Mouse (Mus musculus) neural tube, embryonic 11.5 days (tissue): ENCODE results near the gene Foxo6. TPM values are rescaled to one million over a fixed set of nuclear protein-coding genes. Genes with fewer than 3 reads are reported as not detected.

Experiments used
- ATAC-seq: fragments of 200-750 bp; cut with Nextera tagmentation; 2 replicates; pipeline ENCODE4 v1.8.0; 2017; ENCODE audit warnings: moderate number of reproducible peaks, mild to moderate bottlenecking, moderate TSS enrichment, moderate library complexity; ENCODE audit not compliant: insufficient read depth, low FRiP score, low TSS enrichment
- DNase-seq: peaks from one replicate; pipeline ENCODE4 v3.0.0-alpha.2; 2015; ENCODE audit warnings: low spot score
- H3K27ac ChIP-seq: fragments of 300-500 bp; sonication (generic); 2 replicates; pipeline ENCODE4 v1.5.1; 2014; ENCODE audit warnings: low read depth, mild to moderate bottlenecking, low read length
- H3K27me3 ChIP-seq: fragments of 300-500 bp; sonication (generic); 2 replicates; pipeline ENCODE4 v1.6.1; 2014; ENCODE audit warnings: mild to moderate bottlenecking, low read length, mixed read lengths; ENCODE audit not compliant: control insufficient read depth, insufficient read depth
- H3K36me3 ChIP-seq: fragments of 300-500 bp; sonication (generic); 2 replicates; pipeline ENCODE4 v1.6.1; 2014; ENCODE audit warnings: mild to moderate bottlenecking, low read length, moderate library complexity, mixed read lengths; ENCODE audit not compliant: control insufficient read depth, insufficient read depth
- H3K4me1 ChIP-seq: fragments of 300-500 bp; sonication (generic); 2 replicates; pipeline ENCODE4 v1.6.1; 2014; ENCODE audit warnings: low read length, mixed read lengths; ENCODE audit not compliant: control insufficient read depth, insufficient read depth
- H3K4me2 ChIP-seq: fragments of 300-500 bp; sonication (generic); 2 replicates; pipeline ENCODE4 v1.6.1; 2014; ENCODE audit warnings: low read depth, mild to moderate bottlenecking, moderate library complexity
- H3K4me3 ChIP-seq: fragments of 300-500 bp; sonication (generic); 2 replicates; pipeline ENCODE4 v1.5.1; 2014; ENCODE audit warnings: low read depth, low read length
- H3K9ac ChIP-seq: fragments of 300-500 bp; sonication (generic); 2 replicates; pipeline ENCODE4 v1.6.1; 2014; ENCODE audit warnings: mild to moderate bottlenecking, low read length
- H3K9me3 ChIP-seq: fragments of 300-500 bp; sonication (generic); 2 replicates; pipeline ENCODE4 v1.6.1; 2016; ENCODE audit warnings: low read length; ENCODE audit not compliant: control insufficient read depth
- WGBS: fragments of 180-500 bp; shearing (Covaris S2); extraction: QIAGEN DNeasy Blood & Tissue Kit; methylation state at CpG from one replicate; pipeline ENCODE4 v1.1.7; 2014; 5-methylcytosine and 5-hydroxymethylcytosine counted together
- polyA plus RNA-seq: library from polyadenylated mRNA; unstranded; fragments of >200 nt; fragmentation: Nextera tagmentation; extraction: Ambion mirVana; gene quantifications from 2 replicates; pipeline ENCODE4 v1.2.1, GENCODE M21; 2014

Foxo6 gene
- polyA plus RNA-seq, 1 experiment from 2014 or later, result 0.45 TPM

DNA sequence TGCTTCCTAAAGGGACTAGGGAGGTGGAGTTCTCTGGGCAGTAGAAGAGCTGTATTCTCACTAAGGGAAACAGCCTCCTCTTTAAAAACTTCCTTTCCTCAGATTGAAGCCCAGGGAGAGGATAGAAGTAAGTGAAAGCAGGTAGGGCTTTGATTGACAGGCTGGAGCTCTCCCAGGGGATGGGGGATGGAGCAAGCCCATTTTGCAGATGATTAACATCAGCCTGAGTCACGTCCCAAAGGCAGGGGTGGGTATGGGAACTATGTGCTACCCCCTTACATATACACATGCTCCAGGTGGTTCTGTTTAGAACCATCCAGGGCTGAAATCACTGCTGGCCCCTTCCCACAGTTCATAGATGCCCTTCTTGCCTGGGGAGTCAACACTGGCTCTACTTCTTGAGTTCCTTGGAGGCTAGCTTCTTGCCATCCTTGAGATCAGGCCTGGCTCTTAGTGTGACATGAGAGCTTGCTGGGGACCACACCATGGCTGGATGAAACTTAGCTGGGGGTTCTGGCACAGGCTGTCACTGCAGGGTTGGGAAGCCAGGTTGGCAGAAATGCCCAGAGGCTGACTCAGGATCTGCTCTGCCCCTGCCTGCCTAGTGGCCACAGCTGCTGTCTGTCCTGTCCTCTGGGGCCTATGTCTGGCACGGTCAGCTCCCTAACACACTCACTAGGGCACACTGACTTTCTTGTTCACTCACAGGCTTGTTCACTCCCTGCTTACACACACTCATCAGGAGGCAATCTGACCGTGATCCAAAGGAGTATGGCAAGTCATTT, 2.2 kb upstream of the Foxo6 start:
- peaks cover 8% of the 10 kb centered on the region; the same call in 1 of the 2 replicates for H3K4me1 ChIP-seq
- peaks cover 27% of the 10 kb centered on the region for H3K27me3 ChIP-seq
- H3K9ac ChIP-seq, result no peak overlapping the region
- no peak overlapping the region for H3K27ac ChIP-seq
- no peaks in the 10 kb centered on the region for H3K9me3 ChIP-seq
- 65% methylated on average over 3 of the region's 3 CpGs for WGBS
- H3K36me3 ChIP-seq, result no peaks in the 10 kb centered on the region
- DNase-seq (no peak), ATAC-seq (no peak)
- H3K4me2 ChIP-seq, result no peak overlapping the region
- H3K4me3 ChIP-seq, result no peak overlapping the region

DNA sequence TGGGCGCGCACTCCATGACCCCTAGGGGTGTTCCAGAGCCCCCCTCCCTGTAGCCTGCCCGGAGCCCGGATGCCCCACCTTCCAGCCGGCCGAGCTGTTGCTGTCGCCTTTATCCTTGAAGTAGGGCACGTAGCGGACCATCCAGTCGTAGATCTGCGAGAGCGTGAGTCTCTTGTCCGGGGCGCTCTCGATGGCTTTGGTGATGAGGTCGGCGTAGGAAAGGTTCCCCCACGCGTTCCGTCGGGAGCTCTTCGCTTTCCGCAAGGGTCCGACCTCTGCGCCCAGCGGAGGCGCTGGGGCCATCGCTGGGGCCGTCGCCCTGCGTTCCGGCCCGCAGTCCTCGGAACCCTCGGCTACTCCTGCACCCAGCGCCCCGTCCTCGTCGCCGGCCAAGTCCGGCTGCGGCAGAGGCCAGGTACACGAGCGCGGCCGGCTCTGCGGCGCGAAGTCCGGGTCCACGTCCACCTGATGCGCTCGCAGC, 348 bp downstream of the Foxo6 start:
- Histone ChIP-seq H3K36me3 (no peaks in the 10 kb centered on the region), H3K27ac (no peak overlapping the region), H3K27me3 (peaks cover 48% of the 10 kb centered on the region), H3K4me1 (peaks cover 17% of the 10 kb centered on the region), H3K4me2 (peak overlapping the region; percentile 99), H3K4me3 (peak overlapping the region; percentile 63), H3K9ac (peak overlapping the region; percentile 63), H3K9me3 (no peaks in the 10 kb centered on the region)
- 0% methylated on average over 52 of the region's 53 CpGs for WGBS
- peak; percentile 44 for DNase-seq
- ATAC-seq, result no peak; the same call in 1 of the 2 replicates

DNA sequence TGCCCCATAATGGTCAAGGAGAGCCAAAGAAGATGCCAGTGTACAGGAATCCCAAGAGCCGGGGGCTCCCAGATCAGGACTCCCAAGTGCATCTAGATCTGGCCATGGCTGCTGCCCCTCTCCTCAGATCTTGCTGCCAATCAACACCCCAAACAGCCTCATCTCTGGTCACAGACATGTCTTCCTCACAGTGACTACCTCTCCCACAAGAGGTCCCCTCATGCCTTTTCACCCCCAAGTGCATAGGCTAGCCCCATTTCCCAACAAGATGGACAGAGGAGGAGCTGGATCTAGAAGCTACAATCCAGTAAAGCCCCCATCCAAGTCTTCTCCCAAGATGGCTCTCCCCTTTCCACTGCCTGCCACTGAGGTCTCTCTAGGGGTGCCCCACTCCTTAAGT, 1.4 kb downstream of the Foxo6 start:
- Histone ChIP-seq H3K9ac (no peak overlapping the region), H3K4me2 (peak overlapping the region; percentile 99), H3K9me3 (no peaks in the 10 kb centered on the region), H3K4me1 (peaks cover 17% of the 10 kb centered on the region), H3K27me3 (peaks cover 52% of the 10 kb centered on the region), H3K36me3 (no peaks in the 10 kb centered on the region), H3K27ac (no peak overlapping the region), H3K4me3 (no peak overlapping the region)
- DNase-seq (no peak), ATAC-seq (no peak)
- WGBS, result 100% methylated on average over 1 of the region's 1 CpGs

DNA sequence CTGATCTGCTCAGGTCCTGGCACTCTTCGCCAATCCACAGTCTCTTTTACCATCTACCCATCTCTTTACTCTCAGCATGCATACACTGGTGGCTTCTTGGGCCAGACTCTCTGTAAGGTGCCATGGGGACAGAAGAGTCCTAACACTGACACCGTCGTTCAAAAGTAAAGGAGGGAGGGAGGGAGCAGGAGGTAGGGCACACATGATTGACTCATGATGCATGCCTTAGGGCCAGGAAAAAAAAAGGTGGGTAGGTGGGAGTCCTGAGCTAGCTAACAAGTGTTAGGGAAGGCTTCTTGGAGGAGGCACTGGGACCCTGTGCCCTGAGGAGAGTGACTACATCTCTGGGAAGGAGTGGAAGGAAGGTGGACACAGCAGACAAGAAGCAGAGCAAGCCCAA, 1.9 kb downstream of the Foxo6 start:
- Histone ChIP-seq H3K4me2 (peak overlapping the region; percentile 99; the same call in 1 of the 2 replicates), H3K9ac (no peak overlapping the region), H3K4me1 (peaks cover 17% of the 10 kb centered on the region), H3K9me3 (no peaks in the 10 kb centered on the region), H3K4me3 (no peak overlapping the region), H3K27ac (no peak overlapping the region), H3K36me3 (no peaks in the 10 kb centered on the region), H3K27me3 (peaks cover 52% of the 10 kb centered on the region)
- DNase-seq (no peak), ATAC-seq (no peak)
- WGBS, result 64% methylated on average over 3 of the region's 3 CpGs

DNA sequence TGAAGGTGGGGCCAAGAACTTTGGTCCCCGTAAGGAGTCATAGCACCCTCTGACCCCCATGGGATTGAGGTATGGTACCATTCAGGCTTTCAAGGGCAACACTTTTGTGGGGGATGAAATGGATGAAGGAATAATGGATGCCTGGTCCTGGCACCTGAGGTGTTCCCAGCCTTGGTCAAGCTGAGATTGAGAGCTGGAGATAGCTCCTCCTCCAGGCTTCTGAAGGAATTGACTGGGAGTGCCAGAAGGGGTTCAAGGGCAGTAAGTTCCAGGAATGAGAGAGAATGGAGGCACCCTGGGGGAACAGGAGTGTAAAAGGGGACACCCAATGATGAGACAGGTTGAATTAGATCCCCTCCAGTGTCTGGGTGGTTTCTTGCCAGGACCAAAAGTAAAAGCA, 3.0 kb downstream of the Foxo6 start:
- H3K27me3 ChIP-seq, result peaks cover 52% of the 10 kb centered on the region
- peaks cover 17% of the 10 kb centered on the region for H3K4me1 ChIP-seq
- H3K9ac ChIP-seq, result no peak overlapping the region
- DNase-seq (no peak), ATAC-seq (no peak)
- no peak overlapping the region for H3K4me3 ChIP-seq
- no peak overlapping the region for H3K27ac ChIP-seq
- no peaks in the 10 kb centered on the region for H3K9me3 ChIP-seq
- H3K4me2 ChIP-seq, result no peak overlapping the region
- WGBS, result 71% methylated on average over 1 of the region's 1 CpGs
- H3K36me3 ChIP-seq, result no peaks in the 10 kb centered on the region

DNA sequence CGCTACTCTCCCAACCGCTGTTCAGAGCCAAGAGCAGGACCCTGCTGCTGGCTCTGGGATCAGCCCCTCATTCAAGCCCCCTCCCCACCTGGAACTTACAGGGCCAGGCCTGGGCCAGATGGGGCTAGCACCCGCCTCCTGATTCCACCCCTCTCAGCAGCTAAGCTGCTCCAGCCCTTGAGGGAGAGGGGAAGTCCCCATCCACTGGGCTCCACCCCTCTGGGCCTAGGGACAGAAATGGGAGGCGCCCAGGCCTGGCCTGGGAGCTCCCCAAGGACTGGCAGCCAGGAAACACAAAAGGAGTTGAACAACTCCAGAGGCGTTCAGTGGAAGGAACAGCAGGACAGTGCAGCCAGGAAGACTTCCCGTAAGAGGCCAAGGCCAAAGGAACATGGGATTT, 4.0 kb downstream of the Foxo6 start:
- Histone ChIP-seq H3K27me3 (peaks cover 52% of the 10 kb centered on the region), H3K9ac (peak overlapping the region; percentile 45; the same call in 1 of the 2 replicates), H3K36me3 (no peaks in the 10 kb centered on the region), H3K4me1 (peaks cover 17% of the 10 kb centered on the region), H3K4me2 (peak overlapping the region; percentile 70), H3K9me3 (no peaks in the 10 kb centered on the region), H3K27ac (no peak overlapping the region), H3K4me3 (peak overlapping the region; percentile 40)
- 10% methylated on average over 6 of the region's 6 CpGs for WGBS
- ATAC-seq, result peak; percentile 39; the same call in 1 of the 2 replicates
- DNase-seq, result peak; percentile 62

DNA sequence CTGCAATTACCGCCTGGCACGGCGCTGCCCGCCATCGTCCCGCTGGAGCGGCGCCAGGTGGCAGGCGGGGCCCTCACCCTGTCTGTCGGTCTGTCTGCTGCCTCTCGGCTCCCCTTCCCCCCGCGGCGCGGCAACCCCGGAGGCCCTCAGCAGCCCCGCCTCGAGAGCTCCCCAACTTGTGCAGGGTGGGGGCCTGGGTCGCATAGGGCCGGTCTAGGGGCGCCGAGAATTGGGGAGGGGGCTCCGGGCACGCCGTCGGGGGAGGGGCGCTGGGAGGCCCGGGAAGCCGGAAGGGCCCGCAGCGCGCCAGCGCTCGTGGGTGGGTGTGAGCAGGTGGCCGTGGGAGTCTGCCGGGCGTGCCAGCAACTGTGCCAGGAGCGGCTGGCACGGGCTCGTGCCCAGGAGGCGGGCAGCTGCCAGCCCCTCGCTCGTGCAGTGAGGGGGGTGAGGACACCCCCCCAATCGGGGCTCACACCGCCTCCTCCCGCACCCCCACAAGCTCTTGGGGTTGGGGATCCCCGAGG, 4.5 kb downstream of the Foxo6 start:
- peak overlapping the region; percentile 45 for H3K9ac ChIP-seq
- ATAC-seq (peak; percentile 15; the same call in 1 of the 2 replicates), DNase-seq (no peak)
- peaks cover 52% of the 10 kb centered on the region for H3K27me3 ChIP-seq
- H3K9me3 ChIP-seq, result no peaks in the 10 kb centered on the region
- peak overlapping the region; percentile 70 for H3K4me2 ChIP-seq
- no peaks in the 10 kb centered on the region for H3K36me3 ChIP-seq
- peak overlapping the region; percentile 40 for H3K4me3 ChIP-seq
- under 1% methylated on average over 44 of the region's 47 CpGs for WGBS
- H3K4me1 ChIP-seq, result peaks cover 17% of the 10 kb centered on the region
- H3K27ac ChIP-seq, result no peak overlapping the region

DNA sequence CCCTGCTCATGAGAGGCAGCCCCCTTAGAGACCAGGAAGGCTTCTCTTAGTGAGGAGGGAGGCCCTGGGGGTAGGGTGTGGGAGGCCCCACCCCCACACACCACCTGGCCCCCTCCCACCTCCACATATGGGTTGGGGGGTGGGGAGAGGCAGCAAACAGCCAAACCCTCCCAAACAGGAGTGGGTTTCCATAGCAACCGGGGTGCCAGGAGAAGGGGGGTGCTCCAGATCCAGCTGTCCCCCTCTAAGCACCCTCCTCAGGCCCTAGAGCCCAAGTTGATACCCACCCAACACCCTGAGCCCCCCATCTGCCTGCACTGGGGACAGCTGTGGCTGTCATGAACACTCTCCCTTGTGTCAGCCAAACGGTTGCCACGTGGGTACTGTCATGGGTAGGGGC, 6.1 kb downstream of the Foxo6 start:
- no peak for DNase-seq
- Histone ChIP-seq H3K9ac (no peak overlapping the region), H3K9me3 (no peaks in the 10 kb centered on the region), H3K36me3 (no peaks in the 10 kb centered on the region), H3K4me2 (no peak overlapping the region), H3K27ac (no peak overlapping the region), H3K27me3 (peaks cover 40% of the 10 kb centered on the region), H3K4me1 (peaks cover 10% of the 10 kb centered on the region), H3K4me3 (no peak overlapping the region)
- 74% methylated on average over 3 of the region's 3 CpGs for WGBS
- ATAC-seq, result no peak

DNA sequence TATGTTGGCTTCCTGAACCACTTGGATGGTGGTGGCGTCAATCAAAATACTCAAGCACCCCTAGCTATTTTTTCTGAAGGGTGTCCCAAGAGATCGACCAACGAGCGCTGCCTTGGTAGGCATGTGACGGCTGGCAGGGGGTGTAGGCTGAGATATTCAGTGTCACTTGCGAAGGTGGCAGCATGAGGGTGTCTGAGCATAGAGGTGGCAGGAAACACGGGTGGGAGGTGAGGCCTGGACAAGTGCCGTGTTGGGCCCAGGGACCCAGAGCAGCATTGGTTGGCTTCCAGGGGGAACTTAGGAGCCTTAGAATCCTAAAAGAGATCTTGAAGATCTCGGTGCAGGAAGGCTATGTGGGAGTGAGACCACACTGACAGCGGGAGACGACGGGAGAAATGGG, 6.7 kb downstream of the Foxo6 start:
- no peak overlapping the region for H3K9ac ChIP-seq
- H3K4me1 ChIP-seq, result peaks cover 10% of the 10 kb centered on the region
- WGBS, result 85% methylated on average over 12 of the region's 12 CpGs
- ATAC-seq, result no peak
- no peak overlapping the region for H3K27ac ChIP-seq
- DNase-seq, result no peak
- no peak overlapping the region for H3K4me2 ChIP-seq
- H3K9me3 ChIP-seq, result no peaks in the 10 kb centered on the region
- peaks cover 34% of the 10 kb centered on the region for H3K27me3 ChIP-seq
- no peaks in the 10 kb centered on the region for H3K36me3 ChIP-seq
- H3K4me3 ChIP-seq, result no peak overlapping the region
